Mouse (Mus musculus): Measurements from ENCODE around the gene Tfap4. TPM values are rescaled to one million over a fixed set of nuclear protein-coding genes. Genes with fewer than 3 reads are reported as not detected.

The Tfap4 gene
- total RNA-seq, 2 experiments from 2014 or later, result 31.4 to 69.9 TPM

GRCm38 (mm10) chr16:4497762-4498607, 61.7 kb downstream of the Tfap4 start:
- no peak for ATAC-seq (replicated peaks; ENCODE audit: low FRiP score, low TSS enrichment, poor library complexity, severe bottlenecking)

- ATAC-seq (replicated peaks; ENCODE audit: low FRiP score, low TSS enrichment, poor library complexity, severe bottlenecking), result no peak
These were observed 63.2 kb downstream of the Tfap4 start for GRCm38 (mm10) chr16:4496470-4496869.

GRCm38 (mm10) chr16:4495861-4496260, 63.8 kb downstream of the Tfap4 start:
- ATAC-seq (replicated peaks; ENCODE audit: low FRiP score, low TSS enrichment, poor library complexity, severe bottlenecking), result no peak

Other genes with a start within 250 kb of the Tfap4 start
- gene Adcy9, start 139.4 kb downstream of the Tfap4 start, total RNA-seq (2014; fragmentation: Nextera tagmentation), result 3.3 and 7.0 TPM in 2 replicates
- 4.7 and 6.5 TPM in 2 replicates for gene Adcy9, start 139.4 kb downstream of the Tfap4 start, total RNA-seq (2017)
- gene Srl, start 18.0 kb downstream of the Tfap4 start, total RNA-seq (2014; fragmentation: Nextera tagmentation), result 2.3 and 9.7 TPM in 2 replicates
- gene Srl, start 18.0 kb downstream of the Tfap4 start, total RNA-seq (2017), result 6.9 and 9.5 TPM in 2 replicates
- 2.0 TPM in 1 of 2 replicates, not detected in the other for gene Glis2, start 34.9 kb upstream of the Tfap4 start, total RNA-seq (2014; fragmentation: Nextera tagmentation)
- gene Glis2, start 34.9 kb upstream of the Tfap4 start, total RNA-seq (2017), result 0.33 TPM in 1 of 2 replicates, not detected in the other
- 76.0 and 100 TPM in 2 replicates for gene Pam16, start 65.1 kb upstream of the Tfap4 start, total RNA-seq (2014; fragmentation: Nextera tagmentation)
- 18.2 and 24.0 TPM in 2 replicates for gene Pam16, start 65.1 kb upstream of the Tfap4 start, total RNA-seq (2017)
- gene Vasn, start 80.1 kb upstream of the Tfap4 start, total RNA-seq (2014; fragmentation: Nextera tagmentation), result not detected in 2 replicates
- gene Vasn, start 80.1 kb upstream of the Tfap4 start, total RNA-seq (2017), result 0.38 and 0.65 TPM in 2 replicates
- 56.5 and 81.2 TPM in 2 replicates for gene Dnaja3, start 80.1 kb upstream of the Tfap4 start, total RNA-seq (2014; fragmentation: Nextera tagmentation)
- gene Dnaja3, start 80.1 kb upstream of the Tfap4 start, total RNA-seq (2017), result 71.0 and 106 TPM in 2 replicates
- gene Coro7, start 119.9 kb upstream of the Tfap4 start, total RNA-seq (2014; fragmentation: Nextera tagmentation), result 48.2 and 78.5 TPM in 2 replicates
- gene Coro7, start 119.9 kb upstream of the Tfap4 start, total RNA-seq (2017), result 10.4 and 15.7 TPM in 2 replicates
- gene Nmral1, start 159.5 kb upstream of the Tfap4 start, total RNA-seq (2014; fragmentation: Nextera tagmentation), result 72.1 and 80.1 TPM in 2 replicates
- 81.5 and 95.5 TPM in 2 replicates for gene Nmral1, start 159.5 kb upstream of the Tfap4 start, total RNA-seq (2017)
- 28.4 and 31.9 TPM in 2 replicates for gene Hmox2, start 166.5 kb upstream of the Tfap4 start, total RNA-seq (2014; fragmentation: Nextera tagmentation)
- 43.8 and 49.9 TPM in 2 replicates for gene Hmox2, start 166.5 kb upstream of the Tfap4 start, total RNA-seq (2017)
- gene Cdip1, start 230.4 kb upstream of the Tfap4 start, total RNA-seq (2014; fragmentation: Nextera tagmentation), result 15.3 and 17.7 TPM in 2 replicates
- 14.0 and 15.5 TPM in 2 replicates for gene Cdip1, start 230.4 kb upstream of the Tfap4 start, total RNA-seq (2017)

Data from megakaryocyte-erythroid progenitor cell, adult 5-6 weeks (primary cell).